Mouse (Mus musculus) hindbrain, postnatal 0 days (tissue): ENCODE results near the gene Npffr2. TPM values are rescaled to one million over a fixed set of nuclear protein-coding genes. Genes with fewer than 3 reads are reported as not detected.
A peak's percentile ranks its signal among the peaks of the same experiment; 100 is the strongest.

ENCODE experiments used
- ATAC-seq: fragments of 200-750 bp; cut with Nextera tagmentation; 2 replicates; pipeline ENCODE4 v1.8.0; 2017; ENCODE audit warnings: mild to moderate bottlenecking, moderate TSS enrichment, moderate library complexity
- DNase-seq: peaks from one replicate; pipeline ENCODE4 v3.0.0-alpha.2; 2015; ENCODE audit warnings: low spot score
- H3K27ac ChIP-seq: fragments of 300-500 bp; sonication (generic); 2 replicates; pipeline ENCODE4 v1.5.1; 2014; ENCODE audit warnings: mild to moderate bottlenecking
- H3K27me3 ChIP-seq: fragments of 300-500 bp; sonication (generic); 2 replicates; pipeline ENCODE4 v1.6.1; 2014; ENCODE audit warnings: low read length, mixed read lengths; ENCODE audit not compliant: insufficient read depth
- H3K36me3 ChIP-seq: fragments of 300-500 bp; sonication (generic); 2 replicates; pipeline ENCODE4 v1.6.1; 2014; ENCODE audit warnings: low read length, mixed read lengths; ENCODE audit not compliant: insufficient read depth
- H3K4me1 ChIP-seq: fragments of 300-500 bp; sonication (generic); 2 replicates; pipeline ENCODE4 v1.6.1; 2014; ENCODE audit warnings: antibody characterized with exemption, low read length, mixed read lengths; ENCODE audit not compliant: insufficient read depth
- H3K4me2 ChIP-seq: fragments of 300-500 bp; sonication (generic); 2 replicates; pipeline ENCODE4 v1.6.1; 2014; ENCODE audit warnings: low read depth, mild to moderate bottlenecking, low read length, moderate library complexity, mixed read lengths
- H3K4me3 ChIP-seq: fragments of 300-500 bp; sonication (generic); 2 replicates; pipeline ENCODE4 v1.5.1; 2014; ENCODE audit warnings: low read length
- H3K9ac ChIP-seq: fragments of 300-500 bp; sonication (generic); replicated peaks from 2 replicates; pipeline ENCODE4 v1.6.1; 2014; ENCODE audit warnings: mild to moderate bottlenecking, low read length, moderate library complexity, mixed read lengths
- H3K9me3 ChIP-seq: fragments of 300-500 bp; sonication (generic); 2 replicates; pipeline ENCODE4 v1.6.1; 2016; ENCODE audit warnings: low read length, mixed read lengths
- CTCF ChIP-seq: IDR thresholded peaks from 2 replicates; pipeline ENCODE4 v1.5.1; 2016; ENCODE audit warnings: antibody characterized with exemption, control low read depth, low read depth
- WGBS: fragments of 180-500 bp; shearing (Covaris S2); extraction: QIAGEN DNeasy Blood & Tissue Kit; methylation state at CpG from one replicate; pipeline ENCODE4 v1.1.7; 2014; 5-methylcytosine and 5-hydroxymethylcytosine counted together
- polyA plus RNA-seq: library from polyadenylated mRNA; unstranded; fragments of >200 nt; fragmentation: Nextera tagmentation; extraction: Ambion mirVana; gene quantifications from 2 replicates; pipeline ENCODE4 v1.2.1, GENCODE M21; 2015
- total RNA-seq: library from RNA; depleted of rRNA; stranded (reverse); fragments of >200 nt; gene quantifications from 2 replicates; pipeline ENCODE4 v1.2.3, GENCODE M21; 2014; rRNA removed

Npffr2 gene
- total RNA-seq: 1.2 and 1.9 TPM in 2 replicates
- polyA plus RNA-seq: 0.24 TPM in 1 of 2 replicates, not detected in the other

- Histone ChIP-seq H3K9me3 (no peaks in the 10 kb centered on the region), H3K4me2 (peak within 1 kb of the TSS; percentile 88), H3K4me1 (0 out of 2 replicates have a peak, but pooled peaks cover 5% of the 10 kb centered on the region), H3K4me3 (peak within 1 kb of the TSS; percentile 41), H3K36me3 (no peaks in the 10 kb centered on the region), H3K27ac (no peak within 1 kb of the TSS), H3K27me3 (0 out of 2 replicates have a peak, but pooled peaks cover 8% of the 10 kb centered on the region), H3K9ac (peak within 1 kb of the TSS; percentile 35; the same call in 1 of the 2 replicates)
- no peak for TF ChIP-seq CTCF
- 6% methylated on average over 23 of the region's 23 CpGs for WGBS
- ATAC-seq (peak; percentile 91), DNase-seq (peak; percentile 48)
Observed at GRCm38 (mm10) chr5:89526878-89527578, at the start of gene Npffr2. Gene Npffr2, plus strand, starts transcription at chr5:89527429.

GRCm38 (mm10) chr5:89492560-89492959 lies 34.7 kb upstream of the Npffr2 start:
- Histone ChIP-seq H3K27me3 (no peaks in the 10 kb centered on the region), H3K27ac (no peak overlapping the region), H3K4me3 (no peak overlapping the region), H3K4me2 (no peak overlapping the region), H3K36me3 (no peaks in the 10 kb centered on the region), H3K9me3 (no peaks in the 10 kb centered on the region), H3K4me1 (no peaks in the 10 kb centered on the region), H3K9ac (no peak overlapping the region)
- no peak for DNase-seq
- WGBS: 95% methylated on average over 1 of the region's 1 CpGs
- no peak for TF ChIP-seq CTCF
- no peak for ATAC-seq

- 60% methylated on average over 6 of the region's 6 CpGs for WGBS
- Histone ChIP-seq H3K4me2 (no peak overlapping the region), H3K36me3 (no peaks in the 10 kb centered on the region), H3K4me1 (no peaks in the 10 kb centered on the region), H3K9ac (no peak overlapping the region), H3K9me3 (no peaks in the 10 kb centered on the region), H3K27me3 (no peaks in the 10 kb centered on the region), H3K27ac (no peak overlapping the region), H3K4me3 (no peak overlapping the region)
- ATAC-seq (no peak), DNase-seq (no peak)
- TF ChIP-seq CTCF: peak; percentile 35; the same call in 1 of the 2 replicates
Observed at GRCm38 (mm10) chr5:89500182-89500581, 27.0 kb upstream of the Npffr2 start.

- Histone ChIP-seq H3K9ac (no peak overlapping the region), H3K9me3 (no peaks in the 10 kb centered on the region), H3K4me2 (no peak overlapping the region), H3K4me3 (no peak overlapping the region), H3K27ac (no peak overlapping the region), H3K27me3 (no peaks in the 10 kb centered on the region), H3K36me3 (no peaks in the 10 kb centered on the region), H3K4me1 (no peaks in the 10 kb centered on the region)
- no peak for DNase-seq
- no peak for TF ChIP-seq CTCF
- 67% methylated on average over 4 of the region's 4 CpGs for WGBS
- no peak for ATAC-seq
Observed at GRCm38 (mm10) chr5:89518641-89519040, 8.6 kb upstream of the Npffr2 start.

DNA sequence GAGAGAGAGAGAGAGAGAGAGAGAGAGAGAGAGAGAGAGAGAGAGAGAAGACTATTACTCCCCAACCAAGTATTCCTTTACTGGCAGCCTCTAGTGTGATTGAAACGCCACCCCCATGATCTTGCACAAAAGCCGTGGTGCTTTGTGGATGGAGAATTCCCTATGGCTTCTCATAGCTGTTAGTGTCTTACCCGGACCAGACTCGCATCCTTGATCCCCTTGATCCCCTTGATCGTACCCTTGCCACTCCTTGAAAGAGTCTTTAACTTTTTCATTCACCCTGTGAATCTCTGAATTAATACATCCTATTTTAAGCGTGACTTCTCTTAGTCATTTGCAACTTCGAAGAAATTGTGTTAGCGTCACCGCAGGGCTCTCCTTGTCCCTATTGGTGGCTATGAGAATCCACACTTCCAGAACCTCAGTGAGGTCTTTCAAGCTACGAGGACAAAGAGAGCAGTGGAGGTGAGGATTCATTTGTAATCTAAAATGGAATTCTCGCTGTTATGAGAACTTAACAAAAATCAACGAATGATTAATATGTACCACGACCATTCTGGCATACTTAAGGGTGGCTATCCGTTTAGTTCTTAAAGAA lies 949 bp upstream of the Npffr2 start:
- DNase-seq (peak; percentile 33), ATAC-seq (peak; percentile 67; the same call in 1 of the 2 replicates)
- Histone ChIP-seq H3K4me3 (peak overlapping the region; percentile 41), H3K27ac (no peak overlapping the region), H3K9ac (peak overlapping the region; percentile 35; the same call in 1 of the 2 replicates), H3K4me1 (0 out of 2 replicates have a peak, but pooled peaks cover 5% of the 10 kb centered on the region), H3K36me3 (no peaks in the 10 kb centered on the region), H3K27me3 (0 out of 2 replicates have a peak, but pooled peaks cover 8% of the 10 kb centered on the region), H3K4me2 (peak overlapping the region; percentile 88), H3K9me3 (no peaks in the 10 kb centered on the region)
- 0 out of 2 replicates have a peak, but pooled peaks have one; percentile 34 for TF ChIP-seq CTCF
- WGBS: 3% methylated on average over 14 of the region's 14 CpGs

GRCm38 (mm10) chr5:89528951-89529350 lies 1.7 kb downstream of the Npffr2 start:
- TF ChIP-seq CTCF: no peak
- no peak overlapping the region for H3K9ac ChIP-seq
- no peak overlapping the region for H3K4me2 ChIP-seq
- 0 out of 2 replicates have a peak, but pooled peaks cover 5% of the 10 kb centered on the region for H3K4me1 ChIP-seq
- DNase-seq: no peak
- no peak for ATAC-seq
- H3K4me3 ChIP-seq: no peak overlapping the region
- H3K27me3 ChIP-seq: 0 out of 2 replicates have a peak, but pooled peaks cover 8% of the 10 kb centered on the region
- WGBS: 52% methylated on average over 4 of the region's 4 CpGs
- no peaks in the 10 kb centered on the region for H3K9me3 ChIP-seq
- no peak overlapping the region for H3K27ac ChIP-seq
- no peaks in the 10 kb centered on the region for H3K36me3 ChIP-seq

DNA sequence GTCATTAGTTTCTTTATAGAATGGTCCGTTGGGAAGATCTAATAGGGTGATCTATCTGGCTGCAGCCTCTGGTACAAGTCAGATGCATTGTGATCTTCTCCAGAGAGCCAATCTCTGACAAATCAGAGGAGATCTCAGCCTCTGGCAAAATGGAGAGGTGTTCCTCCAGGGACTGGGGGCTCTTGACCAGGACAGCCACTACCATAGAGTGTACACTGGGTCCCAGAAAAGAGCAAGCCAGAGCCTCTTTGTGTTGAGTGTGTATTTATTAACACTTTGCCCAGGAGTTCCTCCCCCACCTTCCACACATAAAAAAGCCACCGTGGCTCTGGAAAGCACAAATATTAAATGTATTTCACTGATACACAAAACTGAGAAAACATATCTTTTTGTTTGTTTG lies 2.2 kb downstream of the Npffr2 start:
- Histone ChIP-seq H3K4me1 (0 out of 2 replicates have a peak, but pooled peaks cover 5% of the 10 kb centered on the region), H3K36me3 (no peaks in the 10 kb centered on the region), H3K4me3 (no peak overlapping the region), H3K27me3 (0 out of 2 replicates have a peak, but pooled peaks cover 8% of the 10 kb centered on the region), H3K9ac (no peak overlapping the region), H3K9me3 (no peaks in the 10 kb centered on the region), H3K4me2 (no peak overlapping the region), H3K27ac (no peak overlapping the region)
- DNase-seq (no peak), ATAC-seq (no peak)
- WGBS: 70% methylated on average over 2 of the region's 2 CpGs
- no peak for TF ChIP-seq CTCF
